Comparison of ENCODE assay signal across 13 mouse cellular contexts in the genomic region with DNA sequence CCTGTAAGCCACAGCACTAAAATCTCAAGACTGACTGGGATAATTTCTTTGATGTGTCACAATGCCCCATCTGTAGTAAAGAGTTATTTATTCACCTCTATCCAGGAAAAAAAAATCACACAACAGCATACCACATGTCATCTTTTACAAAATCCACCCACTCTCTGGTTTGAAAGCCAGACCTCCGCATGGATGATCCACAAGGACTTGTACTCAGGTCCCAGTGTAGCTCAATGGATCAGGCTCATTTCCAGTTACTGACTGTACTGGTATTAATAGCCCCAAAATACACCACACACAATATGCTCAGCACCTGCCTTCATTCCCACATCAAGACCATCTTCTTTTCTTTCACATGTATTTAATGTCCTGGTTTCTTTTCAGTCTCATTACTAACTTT.
"Had no signal": no experiment of that assay in that cellular context is flagged by ENCODE, and none has a peak within 500 bp of the region (broad histone marks: within the 10 kb centered on the region; RNA-seq: fewer than 3 reads in every experiment).

No protein-coding gene starts in this region.

- ATAC-seq: intestine, embryonic 15.5 days; lung, postnatal 0 days had no signal

- H3K4me3 ChIP-seq: intestine, embryonic 15.5 days; limb, embryonic 13.5 days; midbrain, embryonic 10.5 days; myocyte; neural tube, embryonic 15.5 days had no signal

- H3K4me1 ChIP-seq: intestine, embryonic 15.5 days; limb, embryonic 13.5 days; midbrain, embryonic 10.5 days; neural tube, embryonic 15.5 days had no signal

- DNase-seq: kidney, adult 18-20 months; kidney, postnatal 10 days; lung, adult 18-20 months; lung, postnatal 36 days; midbrain, embryonic 14.5 days; thymus, adult 18-20 months; thymus, postnatal 25 days had no signal
